Mouse (Mus musculus) ovary, adult 10 weeks (tissue): ENCODE results near the gene H2-M10.2. TPM values are rescaled to one million over a fixed set of nuclear protein-coding genes. Genes with fewer than 3 reads are reported as not detected.

Source experiments
- polyA plus RNA-seq: library from polyadenylated mRNA; stranded (reverse); fragments of 350-450 nt; fragmentation: Illumina TruSeq; extraction: RNeasy Lipid Tissue Mini Kit (QIAGEN cat#74804); gene quantifications from one replicate; pipeline ENCODE4 v1.2.3, GENCODE M21; 2014

The H2-M10.2 gene
- polyA plus RNA-seq = not detected

GRCm38 (mm10) chr17:36286390-36286789 lies at the start of gene H2-M10.2:
H2-M10.2 (minus strand) TSS chr17:36286490.

GRCm38 (mm10) chr17:36326055-36326454 lies 39.8 kb upstream of the H2-M10.2 start, which contains the start of gene H2-M10.1:
H2-M10.1 (minus strand) TSS chr17:36326155.

DNA sequence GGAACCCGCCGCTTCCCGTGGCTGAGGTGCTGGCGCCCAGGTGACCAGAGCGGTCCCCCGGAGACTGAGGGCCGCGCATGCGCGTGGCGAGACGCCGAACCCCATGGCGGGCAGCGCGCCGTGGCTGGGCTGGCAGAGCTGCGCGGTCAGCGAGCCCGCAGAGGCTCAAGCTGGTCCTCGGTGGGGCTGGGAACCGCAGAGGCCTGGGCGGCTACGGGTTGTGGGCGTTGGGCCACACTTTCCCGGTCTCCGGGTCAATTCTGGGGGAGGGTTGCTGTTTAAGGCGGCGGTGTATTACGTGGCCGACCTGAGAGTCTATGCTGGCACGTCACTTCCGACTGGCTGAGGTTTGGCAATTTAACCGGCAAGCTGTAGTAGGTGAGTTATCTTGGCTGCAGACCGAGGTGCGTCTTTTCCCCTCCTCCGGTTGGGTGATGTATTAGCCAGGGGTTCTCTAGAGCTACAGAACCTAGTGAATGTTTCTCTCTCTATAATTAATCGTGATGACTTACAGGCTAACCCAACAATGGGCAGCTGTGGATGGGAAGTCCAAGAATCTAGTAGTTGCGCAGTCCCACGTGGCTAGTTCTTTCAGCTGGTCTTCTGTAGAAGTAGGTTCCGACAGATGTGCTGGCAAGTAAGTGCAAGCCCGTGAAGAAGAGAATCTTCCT lies 14.6 kb downstream of the H2-M10.2 start, which contains the start of gene Trim39:
Gene Trim39 (minus strand): TSS at position 662 of the 671 bp plus-strand sequence.

DNA sequence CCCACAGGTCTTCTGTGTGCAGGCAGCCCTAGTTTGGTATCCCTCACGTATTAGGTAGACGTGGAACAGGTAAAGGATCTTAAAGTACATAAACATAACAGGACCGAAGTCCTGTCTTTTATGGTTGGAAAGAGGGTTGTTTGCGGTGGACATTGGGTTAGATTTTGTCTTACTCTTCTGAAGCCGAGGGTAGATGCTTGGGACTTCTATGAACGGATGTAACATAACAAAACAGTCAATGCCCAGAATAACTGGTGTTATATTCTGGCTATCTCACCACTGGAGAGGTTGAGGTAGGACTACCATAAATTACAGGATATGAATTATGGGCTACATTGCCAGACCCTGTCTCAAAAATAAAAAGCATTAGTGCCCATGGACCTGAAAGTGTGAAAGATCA lies 28.3 kb downstream of the H2-M10.2 start, which contains the start of gene Rpp21:
Gene Rpp21 (minus strand): TSS at position 101 of the 400 bp plus-strand sequence.

Other genes starting within 250 kb of the H2-M10.2 start
- gene H2-T22, start 243.7 kb downstream of the H2-M10.2 start, polyA plus RNA-seq = 8.8 TPM
- not detected for gene Gm6034, start 243.5 kb downstream of the H2-M10.2 start, polyA plus RNA-seq
- gene Gm11127, start 228.1 kb downstream of the H2-M10.2 start, polyA plus RNA-seq = not detected
- not detected for gene Gm19684, start 164.8 kb downstream of the H2-M10.2 start, polyA plus RNA-seq
- gene Gm7030, start 157.1 kb downstream of the H2-M10.2 start, polyA plus RNA-seq = not detected
- gene Gm8909, start 118.0 kb downstream of the H2-M10.2 start, polyA plus RNA-seq = not detected
- gene H2-T3, start 96.2 kb downstream of the H2-M10.2 start, polyA plus RNA-seq = not detected
- 5.2 TPM for gene Rpp21, start 28.4 kb downstream of the H2-M10.2 start, polyA plus RNA-seq
- gene Trim39, start 14.2 kb downstream of the H2-M10.2 start, polyA plus RNA-seq = 11.2 TPM
- gene H2-M10.1, start 39.7 kb upstream of the H2-M10.2 start, polyA plus RNA-seq = not detected
- not detected for gene H2-M10.3, start 81.9 kb upstream of the H2-M10.2 start, polyA plus RNA-seq
- gene H2-M10.4, start 175.8 kb upstream of the H2-M10.2 start, polyA plus RNA-seq = not detected